Mouse (Mus musculus): Measurements from ENCODE around the gene Trpv1. TPM values are rescaled to one million over a fixed set of nuclear protein-coding genes. Genes with fewer than 3 reads are reported as not detected.
A peak's percentile ranks its signal among the peaks of the same experiment; 100 is the strongest.

Trpv1 gene
- polyA plus RNA-seq, 1 experiment from 2014 or later, result not detected

- no peaks in the 10 kb centered on the region for H3K36me3 ChIP-seq
- no peak for ATAC-seq (ENCODE audit: insufficient read depth, low FRiP score, low read depth)
- peak overlapping the region; percentile 57; the same call in 1 of the 2 replicates for H3K27ac ChIP-seq
- no peak overlapping the region for H3K9ac ChIP-seq
- H3K27me3 ChIP-seq (replicated peaks), result no peaks in the 10 kb centered on the region
- H3K4me3 ChIP-seq (replicated peaks), result no peak overlapping the region
- no peaks in the 10 kb centered on the region for H3K9me3 ChIP-seq
- WGBS, result 28% methylated on average over 1 of the region's 1 CpGs
- H3K4me1 ChIP-seq, result peaks cover 19% of the 10 kb centered on the region
- H3K4me2 ChIP-seq, result no peak overlapping the region
Measured at GRCm38 (mm10) chr11:73283926-73284325, 49.8 kb downstream of the Trpv1 start.

DNA sequence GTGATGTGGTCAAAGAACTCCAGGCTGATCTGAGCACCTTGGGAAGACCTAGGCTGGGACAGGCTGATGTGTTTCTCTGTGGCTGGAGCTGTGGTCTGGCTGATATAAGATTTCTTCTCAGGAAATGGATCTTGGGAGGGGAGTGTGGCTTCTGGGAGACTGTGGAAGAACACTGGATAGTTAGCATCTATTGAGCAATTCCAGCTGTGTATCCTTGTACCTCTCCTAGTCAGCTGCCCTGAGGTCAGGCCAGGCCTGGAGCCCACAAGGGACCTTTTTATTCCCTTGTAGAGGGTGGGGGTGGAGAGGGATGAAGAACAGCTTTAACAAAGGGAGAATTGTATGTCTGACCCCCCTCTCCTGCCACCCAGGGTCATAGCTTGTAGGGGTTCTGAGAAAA, 50.3 kb downstream of the Trpv1 start:
- Histone ChIP-seq H3K4me2 (no peak overlapping the region), H3K27me3 (replicated peaks) (no peaks in the 10 kb centered on the region), H3K36me3 (no peaks in the 10 kb centered on the region), H3K9ac (no peak overlapping the region), H3K9me3 (no peaks in the 10 kb centered on the region), H3K27ac (peak overlapping the region; percentile 57; the same call in 1 of the 2 replicates), H3K4me3 (replicated peaks) (no peak overlapping the region), H3K4me1 (peaks cover 19% of the 10 kb centered on the region)
- ATAC-seq (ENCODE audit: insufficient read depth, low FRiP score, low read depth), result no peak

DNA sequence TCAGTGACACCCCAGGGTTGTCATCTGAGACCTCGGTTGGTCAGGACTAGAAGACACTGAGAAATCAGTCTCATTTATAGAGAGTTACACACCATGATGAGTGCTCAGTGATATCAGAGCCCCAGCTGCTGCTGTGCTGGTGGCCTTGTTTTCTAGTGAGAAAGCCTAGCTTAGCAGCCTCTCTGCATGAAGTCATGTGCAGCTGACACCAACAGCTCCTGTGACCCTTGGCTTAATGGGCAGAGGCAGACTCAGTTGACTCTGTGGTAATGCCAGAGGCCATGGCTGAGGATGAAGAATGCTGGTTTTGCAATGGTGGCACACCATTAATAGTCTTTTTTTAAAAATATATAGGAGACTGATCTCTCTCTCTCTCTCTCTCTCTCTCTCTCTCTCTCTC, 55.5 kb downstream of the Trpv1 start:
- ATAC-seq (ENCODE audit: insufficient read depth, low FRiP score, low read depth), result no peak
- Histone ChIP-seq H3K9me3 (no peaks in the 10 kb centered on the region), H3K4me1 (no peaks in the 10 kb centered on the region), H3K27ac (no peak overlapping the region), H3K4me2 (no peak overlapping the region), H3K36me3 (no peaks in the 10 kb centered on the region), H3K4me3 (replicated peaks) (no peak overlapping the region), H3K9ac (no peak overlapping the region), H3K27me3 (replicated peaks) (no peaks in the 10 kb centered on the region)
- 67% methylated on average over 1 of the region's 1 CpGs for WGBS

DNA sequence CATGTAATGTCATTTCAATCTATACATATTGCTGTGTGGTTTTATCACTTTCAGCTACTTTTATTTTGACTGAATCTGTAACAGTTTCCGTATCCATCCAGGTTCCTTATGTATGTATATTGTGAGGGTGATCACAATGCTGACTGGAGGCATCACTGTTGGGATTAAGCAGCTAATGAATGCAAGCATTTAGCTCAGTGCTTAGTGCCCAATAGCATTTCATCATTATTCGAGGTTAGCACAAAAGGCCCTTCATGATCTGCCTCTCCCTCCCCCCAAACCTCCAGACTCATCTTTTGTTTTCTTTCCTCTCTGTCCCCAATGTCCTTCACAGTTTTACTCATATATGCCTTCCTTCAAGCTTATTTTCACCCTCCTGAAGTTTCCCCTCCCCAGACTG, 69.0 kb downstream of the Trpv1 start:
- Histone ChIP-seq H3K9me3 (no peaks in the 10 kb centered on the region), H3K9ac (no peak overlapping the region), H3K27ac (no peak overlapping the region), H3K27me3 (replicated peaks) (no peaks in the 10 kb centered on the region), H3K4me1 (no peaks in the 10 kb centered on the region), H3K4me3 (replicated peaks) (no peak overlapping the region), H3K36me3 (no peaks in the 10 kb centered on the region), H3K4me2 (no peak overlapping the region)
- ATAC-seq (ENCODE audit: insufficient read depth, low FRiP score, low read depth), result no peak
- WGBS, result 54% methylated on average over 2 of the region's 2 CpGs

Other genes with a start within 250 kb of the Trpv1 start
- gene P2rx1, start 235.2 kb upstream of the Trpv1 start, polyA plus RNA-seq (2015; fragmentation: Nextera tagmentation; extraction: Ambion mirVana), result 33.7 and 52.1 TPM in 2 replicates
- gene Camkk1, start 215.3 kb upstream of the Trpv1 start, polyA plus RNA-seq (2015; fragmentation: Nextera tagmentation; extraction: Ambion mirVana), result 10.6 and 10.9 TPM in 2 replicates
- 10.4 and 12.0 TPM in 2 replicates for gene Ncbp3, start 186.5 kb upstream of the Trpv1 start, polyA plus RNA-seq (2015; fragmentation: Nextera tagmentation; extraction: Ambion mirVana)
- 0.33 and 0.57 TPM in 2 replicates for gene Itgae, start 143.7 kb upstream of the Trpv1 start, polyA plus RNA-seq (2015; fragmentation: Nextera tagmentation; extraction: Ambion mirVana)
- gene Haspin, start 96.0 kb upstream of the Trpv1 start, polyA plus RNA-seq (2015; fragmentation: Nextera tagmentation; extraction: Ambion mirVana), result 14.4 and 14.6 TPM in 2 replicates
- 0.14 and 0.30 TPM in 2 replicates for gene P2rx5, start 73.9 kb upstream of the Trpv1 start, polyA plus RNA-seq (2015; fragmentation: Nextera tagmentation; extraction: Ambion mirVana)
- 111 and 117 TPM in 2 replicates for gene Emc6, start 57.3 kb upstream of the Trpv1 start, polyA plus RNA-seq (2015; fragmentation: Nextera tagmentation; extraction: Ambion mirVana)
- 208 and 211 TPM in 2 replicates for gene Tax1bp3, start 57.2 kb upstream of the Trpv1 start, polyA plus RNA-seq (2015; fragmentation: Nextera tagmentation; extraction: Ambion mirVana)
- 17.0 and 18.2 TPM in 2 replicates for gene Ctns, start 35.2 kb upstream of the Trpv1 start, polyA plus RNA-seq (2015; fragmentation: Nextera tagmentation; extraction: Ambion mirVana)
- 2.8 and 3.6 TPM in 2 replicates for gene Shpk, start 34.8 kb upstream of the Trpv1 start, polyA plus RNA-seq (2015; fragmentation: Nextera tagmentation; extraction: Ambion mirVana)
- gene Trpv3, start 33.1 kb downstream of the Trpv1 start, polyA plus RNA-seq (2015; fragmentation: Nextera tagmentation; extraction: Ambion mirVana), result 0.12 and 0.22 TPM in 2 replicates
- gene Aspa, start 95.3 kb downstream of the Trpv1 start, polyA plus RNA-seq (2015; fragmentation: Nextera tagmentation; extraction: Ambion mirVana), result 2.7 and 3.2 TPM in 2 replicates
- gene Gm49340, start 95.4 kb downstream of the Trpv1 start, polyA plus RNA-seq (2015; fragmentation: Nextera tagmentation; extraction: Ambion mirVana), result not detected in 2 replicates
- gene Spata22, start 95.4 kb downstream of the Trpv1 start, polyA plus RNA-seq (2015; fragmentation: Nextera tagmentation; extraction: Ambion mirVana), result 0.23 and 0.27 TPM in 2 replicates
- gene Olfr20, start 116.5 kb downstream of the Trpv1 start, polyA plus RNA-seq (2015; fragmentation: Nextera tagmentation; extraction: Ambion mirVana), result not detected in 2 replicates
- not detected in 2 replicates for gene Olfr376, start 137.0 kb downstream of the Trpv1 start, polyA plus RNA-seq (2015; fragmentation: Nextera tagmentation; extraction: Ambion mirVana)
- not detected in 2 replicates for gene Olfr1, start 165.3 kb downstream of the Trpv1 start, polyA plus RNA-seq (2015; fragmentation: Nextera tagmentation; extraction: Ambion mirVana)
- not detected in 2 replicates for gene Olfr378, start 194.2 kb downstream of the Trpv1 start, polyA plus RNA-seq (2015; fragmentation: Nextera tagmentation; extraction: Ambion mirVana)
- gene Olfr380, start 223.2 kb downstream of the Trpv1 start, polyA plus RNA-seq (2015; fragmentation: Nextera tagmentation; extraction: Ambion mirVana), result not detected in 2 replicates

Measured in stomach, embryonic 15.5 days (tissue).